Mouse (Mus musculus): ENCODE data around the gene Ly6g6e.
A peak's percentile ranks its signal among the peaks of the same experiment; 100 is the strongest.
"Not testable (repeated sequence)": the region's sequence is repeated elsewhere in the genome, so short reads cannot be mapped to it uniquely, and the experiment has no call there.

Gene Ly6g6e

GRCm38 (mm10) chr17:35104754-35105153 is 28.1 kb downstream of the Ly6g6e start:
- no peak for DNase-seq

GRCm38 (mm10) chr17:35105740-35106389 is 29.2 kb downstream of the Ly6g6e start:
- peak; percentile 51 for DNase-seq

- DNase-seq = no peak
Measured at GRCm38 (mm10) chr17:35106522-35106921, 29.8 kb downstream of the Ly6g6e start.

- DNase-seq = no peak
Measured at GRCm38 (mm10) chr17:35108097-35108496, 31.4 kb downstream of the Ly6g6e start, which contains the start of gene Ly6g5c. Gene Ly6g5c (plus strand): TSS chr17:35108279.

GRCm38 (mm10) chr17:35111774-35112173 is 35.1 kb downstream of the Ly6g6e start:
- DNase-seq = peak; percentile 35

GRCm38 (mm10) chr17:35115046-35116019 is 38.6 kb downstream of the Ly6g6e start, which contains the start of gene Ly6g5b:
Gene Ly6g5b (minus strand): TSS chr17:35115428.
- peak; percentile 56 for DNase-seq

GRCm38 (mm10) chr17:35120745-35121142 is 44.0 kb downstream of the Ly6g6e start:
- DNase-seq = peak; percentile 55

- DNase-seq = peak; percentile 99
Measured at GRCm38 (mm10) chr17:35121143-35121799, 44.6 kb downstream of the Ly6g6e start, which contains the start of gene Gpank1. Gene Gpank1 (plus strand): TSS chr17:35121455.

GRCm38 (mm10) chr17:35121871-35122303 is 45.2 kb downstream of the Ly6g6e start, which contains the start of gene Csnk2b:
Gene Csnk2b (minus strand): TSS chr17:35122053.
- peak; percentile 78 for DNase-seq

GRCm38 (mm10) chr17:35123287-35123686 is 46.6 kb downstream of the Ly6g6e start:
- DNase-seq = not testable (repeated sequence)

GRCm38 (mm10) chr17:35124261-35124896 is 47.7 kb downstream of the Ly6g6e start:
- DNase-seq = not testable (repeated sequence)

GRCm38 (mm10) chr17:35125081-35125480 is 48.4 kb downstream of the Ly6g6e start:
- DNase-seq = no peak

GRCm38 (mm10) chr17:35125578-35125977 is 48.9 kb downstream of the Ly6g6e start:
- DNase-seq = no peak

- DNase-seq = peak; percentile 84
Measured at GRCm38 (mm10) chr17:35126206-35126611, 49.5 kb downstream of the Ly6g6e start, which contains the start of gene D17H6S53E. Gene D17H6S53E (plus strand): TSS chr17:35126373.

- no peak for DNase-seq
Measured at GRCm38 (mm10) chr17:35127017-35127416, 50.3 kb downstream of the Ly6g6e start.

Data from lung, postnatal 10 days (tissue).